Mouse (Mus musculus) heart, postnatal 0 days (tissue): Measurements from ENCODE around the gene Aplp2. TPM values are rescaled to one million over a fixed set of nuclear protein-coding genes. Genes with fewer than 3 reads are reported as not detected.

Experiments
- ATAC-seq: fragments of 200-750 bp; cut with Nextera tagmentation; 2 replicates; pipeline ENCODE4 v1.8.0; 2017; ENCODE audit warnings: low read depth, moderate number of reproducible peaks, moderate library complexity; ENCODE audit not compliant: insufficient read depth
- DNase-seq: peaks from one replicate; pipeline ENCODE4 v3.0.0-alpha.2; 2016; ENCODE audit warnings: low spot score
- H3K27ac ChIP-seq: fragments of 300-500 bp; sonication (generic); 2 replicates; pipeline ENCODE4 v1.5.1; 2014; ENCODE audit warnings: low read depth, mild to moderate bottlenecking
- H3K27me3 ChIP-seq: fragments of 300-500 bp; sonication (generic); 2 replicates; pipeline ENCODE4 v1.6.1; 2014; ENCODE audit warnings: low read length, mixed read lengths; ENCODE audit not compliant: control insufficient read depth, insufficient read depth
- H3K36me3 ChIP-seq: fragments of 300-500 bp; sonication (generic); replicated peaks from 2 replicates; pipeline ENCODE4 v1.6.1; 2014; ENCODE audit warnings: low read length, mixed read lengths; ENCODE audit not compliant: control insufficient read depth, insufficient read depth
- H3K4me1 ChIP-seq: fragments of 300-500 bp; sonication (generic); 2 replicates; pipeline ENCODE4 v1.6.1; 2014; ENCODE audit warnings: antibody characterized with exemption; ENCODE audit not compliant: control insufficient read depth, insufficient read depth
- H3K4me2 ChIP-seq: fragments of 300-500 bp; sonication (generic); 2 replicates; pipeline ENCODE4 v1.6.1; 2014; ENCODE audit warnings: low read depth, mild to moderate bottlenecking, low read length, moderate library complexity
- H3K4me3 ChIP-seq: fragments of 300-500 bp; sonication (generic); 2 replicates; pipeline ENCODE4 v1.5.1; 2014; ENCODE audit warnings: low read depth, low read length
- H3K9ac ChIP-seq: fragments of 300-500 bp; sonication (generic); replicated peaks from 2 replicates; pipeline ENCODE4 v1.6.1; 2014; ENCODE audit warnings: low read depth, low read length, mixed read lengths
- H3K9me3 ChIP-seq: fragments of 300-500 bp; sonication (generic); replicated peaks from 2 replicates; pipeline ENCODE4 v1.6.1; 2016; ENCODE audit warnings: low read length; ENCODE audit not compliant: control insufficient read depth
- CTCF ChIP-seq: IDR thresholded peaks from 2 replicates; pipeline ENCODE4 v1.5.1; 2016; ENCODE audit warnings: antibody characterized with exemption, control low read depth, low read depth
- EP300 ChIP-seq: IDR thresholded peaks from 2 replicates; pipeline ENCODE4 v1.6.1; 2016; ENCODE audit warnings: antibody characterized with exemption, low read depth
- WGBS: fragments of 180-500 bp; shearing (Covaris S2); extraction: QIAGEN DNeasy Blood & Tissue Kit; methylation state at CpG from one replicate; pipeline ENCODE4 v1.1.7; 2014; 5-methylcytosine and 5-hydroxymethylcytosine counted together
- polyA plus RNA-seq: library from polyadenylated mRNA; unstranded; fragments of >200 nt; fragmentation: Nextera tagmentation; extraction: Ambion mirVana; gene quantifications from 2 replicates; pipeline ENCODE4 v1.2.1, GENCODE M21; 2015
- total RNA-seq: library from RNA; depleted of rRNA; stranded (reverse); fragments of >200 nt; gene quantifications from 2 replicates; pipeline ENCODE4 v1.2.3, GENCODE M21; 2014; ENCODE audit warnings: low replicate concordance; rRNA removed

Aplp2 gene
- total and polyA plus RNA-seq, 2 experiments from 2014 or later: 305 to 312 TPM

- H3K27ac ChIP-seq: no peak overlapping the region
- no peaks in the 10 kb centered on the region for H3K36me3 ChIP-seq
- no peaks in the 10 kb centered on the region for H3K27me3 ChIP-seq
- H3K4me1 ChIP-seq: peaks cover 19% of the 10 kb centered on the region
- H3K4me2 ChIP-seq: no peak overlapping the region
- no peak overlapping the region for H3K9ac ChIP-seq
- no peak for ATAC-seq
- H3K9me3 ChIP-seq: no peaks in the 10 kb centered on the region
- no peak for DNase-seq
- no peak overlapping the region for H3K4me3 ChIP-seq
- TF ChIP-seq EP300: no peak
- TF ChIP-seq CTCF: no peak
These were observed 96.0 kb downstream of the Aplp2 start for GRCm38 (mm10) chr9:31115586-31115985.

- no peak for TF ChIP-seq CTCF
- TF ChIP-seq EP300: no peak
- no peak overlapping the region for H3K9ac ChIP-seq
- ATAC-seq: no peak
- H3K4me3 ChIP-seq: no peak overlapping the region
- H3K36me3 ChIP-seq: no peaks in the 10 kb centered on the region
- no peaks in the 10 kb centered on the region for H3K9me3 ChIP-seq
- H3K4me2 ChIP-seq: no peak overlapping the region
- 75% methylated on average over 7 of the region's 8 CpGs for WGBS
- DNase-seq: no peak
- no peak overlapping the region for H3K27ac ChIP-seq
- H3K27me3 ChIP-seq: no peaks in the 10 kb centered on the region
- H3K4me1 ChIP-seq: no peaks in the 10 kb centered on the region
These were observed 103.2 kb downstream of the Aplp2 start for GRCm38 (mm10) chr9:31108464-31108863.

Other genes with a start within 250 kb of the Aplp2 start
- gene Zbtb44, start 181.2 kb downstream of the Aplp2 start, total RNA-seq: 30.1 and 31.6 TPM in 2 replicates
- 4.3 and 5.4 TPM in 2 replicates for gene Zbtb44, start 181.2 kb downstream of the Aplp2 start, polyA plus RNA-seq
- 3.3 TPM in 2 replicates for gene St14, start 80.0 kb downstream of the Aplp2 start, total RNA-seq
- gene St14, start 80.0 kb downstream of the Aplp2 start, polyA plus RNA-seq: 0.23 and 0.60 TPM in 2 replicates
- 2.6 and 5.8 TPM in 2 replicates for gene Prdm10, start 68.7 kb upstream of the Aplp2 start, total RNA-seq
- 1.2 and 1.3 TPM in 2 replicates for gene Prdm10, start 68.7 kb upstream of the Aplp2 start, polyA plus RNA-seq
- gene Nfrkb, start 174.4 kb upstream of the Aplp2 start, total RNA-seq: 19.7 and 34.3 TPM in 2 replicates
- 7.9 and 8.8 TPM in 2 replicates for gene Nfrkb, start 174.4 kb upstream of the Aplp2 start, polyA plus RNA-seq